Mouse (Mus musculus): ENCODE measurements around the gene Man1a2.

GRCm38 (mm10) chr3:100685763-100686370 is 564 bp upstream of the Man1a2 start:
- TF ChIP-seq CTCF (IDR thresholded peaks at IDR 0.05; ENCODE audit: insufficient read depth, low read length) (no peak), POLR2A (IDR thresholded peaks at IDR 0.05; ENCODE audit: borderline replicate concordance, extremely low read depth, low read depth, low read length) (no peak)
